Mouse (Mus musculus): ENCODE results near the gene Kmo. TPM values are rescaled to one million over a fixed set of nuclear protein-coding genes. Genes with fewer than 3 reads are reported as not detected.
A peak's percentile ranks its signal among the peaks of the same experiment; 100 is the strongest.

The Kmo gene
- 0.13 and 0.16 TPM in 2 replicates for polyA plus RNA-seq (2012; rRNA removed)

DNA sequence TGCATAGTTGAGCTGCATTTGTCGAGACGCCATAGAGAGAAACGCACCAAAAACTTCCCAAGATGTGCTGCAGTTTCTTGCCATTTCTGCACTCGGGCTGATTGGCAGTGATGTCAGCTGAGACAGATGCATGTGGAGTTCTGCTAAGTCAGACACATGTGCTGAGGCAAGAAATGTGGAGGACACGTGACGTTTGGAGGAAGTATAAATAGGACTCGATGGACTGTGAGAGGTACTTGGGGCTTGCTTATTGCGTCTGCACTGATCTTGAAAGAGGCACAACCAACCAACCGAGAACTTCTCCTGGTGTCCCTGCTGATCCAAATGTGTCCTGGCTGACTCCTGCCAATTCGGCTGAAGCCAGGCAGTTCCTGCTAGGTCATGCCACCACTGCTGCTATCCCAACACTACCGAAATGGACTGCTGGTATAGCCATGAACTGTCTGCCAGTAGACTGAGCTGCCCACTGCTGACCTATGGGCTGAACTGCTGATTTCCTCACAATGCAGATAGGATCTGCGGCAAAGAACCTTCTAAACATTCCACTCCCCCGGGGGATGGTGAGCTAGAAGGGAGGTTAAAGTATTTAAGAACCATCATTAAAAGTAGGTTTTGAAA is at the start of gene Kmo:
Kmo (plus strand) TSS at position 568 of the 618 bp plus-strand sequence.
- DNase-seq (ENCODE audit: extremely low spot score in 1 of 2, low spot score in 1 of 2), result no peak

- no peak for DNase-seq (ENCODE audit: extremely low spot score in 1 of 2, low spot score in 1 of 2)
Observed at GRCm38 (mm10) chr1:175574129-175574528, 46.1 kb upstream of the Kmo start.

- no peak for DNase-seq (ENCODE audit: extremely low spot score in 1 of 2, low spot score in 1 of 2)
Observed at GRCm38 (mm10) chr1:175578425-175579096, 41.6 kb upstream of the Kmo start.

DNA sequence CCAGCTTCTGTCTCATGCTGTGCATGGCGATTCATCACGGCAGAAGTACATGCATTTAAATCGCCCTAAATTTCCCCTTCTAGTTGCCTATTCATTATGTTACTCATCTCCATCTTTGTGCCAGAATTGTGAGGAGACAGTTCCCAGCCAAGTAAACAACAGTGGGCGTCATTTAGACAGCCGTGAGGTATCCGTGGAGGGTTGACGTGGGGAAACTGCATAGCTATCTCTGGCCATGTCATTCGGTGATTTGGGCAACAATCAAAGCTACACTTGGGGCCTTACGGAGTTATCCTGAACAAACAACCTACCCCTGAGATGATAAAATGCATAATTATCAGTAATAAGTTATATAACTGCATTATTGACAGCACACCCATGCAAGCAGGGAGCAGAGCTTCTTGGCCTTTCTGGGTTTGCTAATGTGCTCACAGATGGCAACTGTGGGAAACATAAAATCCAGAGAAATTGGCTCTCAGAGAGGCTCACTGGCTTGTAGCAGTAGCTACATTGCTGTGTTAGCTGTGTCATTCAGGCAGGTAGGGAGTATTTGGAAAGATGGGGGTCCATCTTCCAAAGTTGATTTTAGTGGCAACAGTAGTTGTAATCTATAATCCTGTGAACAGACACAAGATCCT is 40.5 kb upstream of the Kmo start:
- DNase-seq (ENCODE audit: extremely low spot score in 1 of 2, low spot score in 1 of 2), result peak; percentile 11 to 46

DNA sequence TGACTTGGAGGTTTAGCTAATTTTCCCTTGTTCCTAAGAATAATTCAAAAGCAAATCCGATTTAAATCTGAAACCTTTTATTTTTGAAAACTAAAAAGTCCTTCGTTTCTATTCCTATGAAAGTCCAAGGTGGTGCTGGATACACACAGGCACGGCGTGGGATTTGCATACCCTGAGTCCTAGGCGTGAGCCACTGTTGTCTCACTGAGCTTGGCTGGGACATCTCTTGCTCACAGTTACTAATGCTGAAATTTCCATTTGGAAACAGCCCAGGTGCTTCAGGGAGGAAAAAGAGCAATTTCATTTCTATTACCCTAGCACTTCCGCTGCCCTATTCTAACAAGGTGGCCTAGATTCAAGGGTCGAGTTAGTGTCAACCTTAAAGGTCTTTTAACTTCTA is 39.8 kb upstream of the Kmo start:
- peak; percentile 14 to 37 for DNase-seq (ENCODE audit: extremely low spot score in 1 of 2, low spot score in 1 of 2)

- no peak for DNase-seq (ENCODE audit: extremely low spot score in 1 of 2, low spot score in 1 of 2)
Observed at GRCm38 (mm10) chr1:175582799-175583198, 37.4 kb upstream of the Kmo start.

GRCm38 (mm10) chr1:175585267-175585666 is 34.9 kb upstream of the Kmo start:
- DNase-seq (ENCODE audit: extremely low spot score in 1 of 2, low spot score in 1 of 2), result no peak

DNA sequence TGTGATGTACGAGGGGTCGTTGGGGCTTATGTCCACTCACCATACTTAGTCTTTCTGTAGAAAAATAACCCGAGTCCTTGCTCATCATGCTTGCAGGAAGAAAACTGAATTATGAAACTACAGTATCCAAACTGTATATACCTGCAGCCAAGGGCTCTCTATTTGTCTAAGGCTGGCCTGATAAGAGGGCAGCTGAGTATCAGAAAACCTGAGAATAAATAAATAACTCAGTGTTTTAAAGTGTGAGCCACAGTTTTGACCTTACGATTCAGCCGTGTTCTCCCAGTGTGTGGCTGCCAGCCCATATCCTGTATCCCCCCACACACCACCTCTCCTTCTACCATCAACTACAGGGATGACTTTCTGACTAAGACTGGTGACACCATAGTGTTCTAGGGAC is 33.5 kb upstream of the Kmo start:
- DNase-seq (ENCODE audit: extremely low spot score in 1 of 2, low spot score in 1 of 2), result no peak

- DNase-seq (ENCODE audit: extremely low spot score in 1 of 2, low spot score in 1 of 2), result no peak
Observed at GRCm38 (mm10) chr1:175592832-175593231, 27.3 kb upstream of the Kmo start.

DNA sequence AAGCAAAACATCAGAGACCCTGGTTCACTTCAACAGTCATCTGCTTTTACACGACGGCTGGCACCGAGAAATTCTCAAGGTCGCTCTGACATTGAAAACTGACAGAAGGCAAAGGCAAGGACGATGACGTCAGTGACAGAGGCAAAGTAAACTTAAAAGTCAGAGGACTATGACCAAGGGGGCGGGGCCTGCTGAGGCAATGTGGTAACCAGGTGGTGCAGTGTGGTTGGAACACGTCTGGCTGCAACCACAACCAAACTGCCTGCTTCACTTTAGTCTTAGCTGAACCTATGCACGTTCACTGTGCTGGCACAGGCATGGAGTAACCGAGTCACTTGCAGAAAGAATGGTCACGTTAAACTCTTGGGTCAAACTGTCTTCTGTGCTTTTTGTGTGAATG is 17.9 kb upstream of the Kmo start:
- no peak for DNase-seq (ENCODE audit: extremely low spot score in 1 of 2, low spot score in 1 of 2)

GRCm38 (mm10) chr1:175603390-175603789 is 16.8 kb upstream of the Kmo start:
- DNase-seq (ENCODE audit: extremely low spot score in 1 of 2, low spot score in 1 of 2), result peak in 1 of 2 experiments; percentile 27

DNA sequence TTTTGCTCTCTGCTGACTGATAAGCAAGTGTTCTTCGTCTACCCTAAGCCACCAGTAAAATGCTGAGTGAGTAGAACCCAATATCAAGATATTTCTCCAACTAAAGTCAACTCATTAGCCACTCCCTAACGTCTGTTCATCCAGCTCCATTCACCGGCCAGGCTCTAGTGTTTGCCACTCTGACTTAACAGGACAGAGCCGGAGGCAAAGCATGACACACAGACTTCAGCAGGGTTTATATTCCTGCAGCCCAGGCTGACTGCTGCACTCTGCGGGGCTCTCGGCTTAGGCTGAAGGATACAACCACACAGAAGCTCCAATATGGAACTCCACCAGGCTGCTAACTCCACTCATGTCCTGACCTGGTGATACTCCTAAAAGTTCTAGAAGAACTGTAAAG is 12.9 kb upstream of the Kmo start:
- no peak for DNase-seq (ENCODE audit: extremely low spot score in 1 of 2, low spot score in 1 of 2)

DNA sequence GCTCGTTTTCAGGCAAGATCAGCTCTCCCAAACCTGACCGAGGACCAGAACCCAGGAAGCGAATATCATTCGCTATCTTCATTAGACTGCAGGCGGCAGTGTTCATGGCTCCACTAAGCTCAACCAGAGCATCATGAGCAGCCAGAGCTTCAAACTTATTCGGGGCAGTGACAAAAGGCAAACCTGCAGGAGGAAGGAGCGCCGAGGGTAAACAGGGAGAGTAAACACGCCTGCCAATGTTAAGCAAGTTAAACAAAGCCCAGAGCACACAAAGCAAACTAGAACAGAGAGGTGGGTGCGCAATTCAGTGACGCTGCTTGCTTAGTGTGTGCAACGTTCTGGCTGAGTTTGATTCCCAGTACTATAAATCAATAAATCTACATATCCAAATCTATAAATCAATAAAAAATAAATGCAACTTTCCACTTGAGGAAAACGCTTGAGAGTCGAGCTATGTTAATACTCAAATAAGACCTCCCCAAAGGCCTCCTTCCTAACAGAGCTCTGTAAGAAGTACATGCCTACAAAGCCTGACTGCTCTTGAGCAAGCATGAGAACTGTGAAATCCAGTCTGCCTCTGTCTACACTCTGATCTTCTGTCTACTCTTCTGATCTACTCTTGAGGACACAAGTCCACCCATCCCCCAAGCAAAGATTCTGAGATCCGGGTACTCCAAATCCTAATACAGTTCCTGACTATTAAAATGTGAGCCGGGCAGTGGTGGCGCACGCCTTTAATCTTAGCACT is 12.2 kb upstream of the Kmo start:
- DNase-seq (ENCODE audit: extremely low spot score in 1 of 2, low spot score in 1 of 2), result no peak

- peak in 1 of 2 experiments; percentile 17 for DNase-seq (ENCODE audit: extremely low spot score in 1 of 2, low spot score in 1 of 2)
Observed at GRCm38 (mm10) chr1:175608708-175609107, 11.5 kb upstream of the Kmo start.

DNA sequence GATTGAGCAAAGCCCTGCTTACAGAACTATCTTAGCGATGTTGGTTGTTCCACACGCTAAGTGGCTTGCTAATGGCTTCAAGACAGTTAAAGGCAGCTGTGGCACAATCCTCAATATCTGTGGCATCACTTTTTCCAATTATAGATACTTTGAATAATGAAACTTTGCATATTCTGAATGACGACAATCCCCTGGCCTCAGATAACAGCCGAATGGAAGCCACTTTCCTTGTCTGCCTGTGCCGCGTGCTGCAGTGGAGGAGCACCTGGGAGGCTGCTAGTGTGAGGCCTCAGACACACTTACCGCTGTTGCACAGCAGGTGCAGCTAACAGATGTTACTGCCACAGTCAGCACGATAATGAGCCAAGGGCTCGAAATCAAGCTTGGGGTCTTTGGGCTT is 5.2 kb upstream of the Kmo start:
- DNase-seq (ENCODE audit: extremely low spot score in 1 of 2, low spot score in 1 of 2), result no peak

- DNase-seq (ENCODE audit: extremely low spot score in 1 of 2, low spot score in 1 of 2), result no peak
Observed at GRCm38 (mm10) chr1:175623656-175624055, 3.5 kb downstream of the Kmo start.

DNA sequence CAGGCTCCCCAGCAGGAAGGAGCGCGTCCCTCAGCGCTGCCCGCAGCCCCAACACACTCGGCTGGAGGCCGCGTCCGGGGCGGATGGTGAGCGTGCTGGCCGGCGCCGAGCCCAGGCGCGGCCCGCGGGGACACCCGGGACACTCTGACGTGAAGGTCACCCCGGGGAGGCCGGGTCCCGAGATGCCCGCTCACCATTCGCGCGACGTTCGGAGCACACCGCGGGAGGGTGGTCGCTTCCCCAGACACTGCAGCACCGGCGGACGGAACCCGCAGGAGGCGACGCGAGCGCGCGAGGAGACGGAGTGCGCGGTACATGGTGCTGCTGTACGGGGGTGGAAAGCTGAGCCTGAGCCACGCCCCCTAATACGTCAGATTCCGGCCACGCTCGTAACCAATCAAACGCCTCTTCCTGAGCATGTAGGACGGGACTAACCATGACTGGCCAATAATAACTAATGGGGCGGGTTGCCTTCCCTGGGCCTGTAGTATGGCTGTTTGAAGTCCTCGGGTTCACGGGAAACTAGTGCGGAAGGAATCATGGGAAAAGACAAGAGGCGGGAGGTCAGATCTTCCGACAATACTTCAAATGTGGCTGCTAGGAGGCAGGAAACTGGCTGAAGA is 5.2 kb downstream of the Kmo start, which contains the start of gene Fh1:
Fh1 (minus strand) TSS at position 379 of the 623 bp plus-strand sequence.
- DNase-seq (ENCODE audit: extremely low spot score in 1 of 2, low spot score in 1 of 2), result peak; percentile 97 to 98

- peak in 1 of 2 experiments; percentile 61 for DNase-seq (ENCODE audit: extremely low spot score in 1 of 2, low spot score in 1 of 2)
Observed at GRCm38 (mm10) chr1:175625990-175626692, 6.0 kb downstream of the Kmo start.

- no peak for DNase-seq (ENCODE audit: extremely low spot score in 1 of 2, low spot score in 1 of 2)
Observed at GRCm38 (mm10) chr1:175629248-175629647, 9.1 kb downstream of the Kmo start.

GRCm38 (mm10) chr1:175630345-175630744 is 10.2 kb downstream of the Kmo start:
- DNase-seq (ENCODE audit: extremely low spot score in 1 of 2, low spot score in 1 of 2), result no peak

Data from frontal cortex, adult 2 months (tissue).